Mouse (Mus musculus): Measurements from ENCODE around the gene Gsx1. TPM values are rescaled to one million over a fixed set of nuclear protein-coding genes. Genes with fewer than 3 reads are reported as not detected.

Gsx1 gene
- total RNA-seq (2021): not detected
- long read RNA-seq, experiment 1: 0 reads
- long read RNA-seq, experiment 2: 0 reads

DNA sequence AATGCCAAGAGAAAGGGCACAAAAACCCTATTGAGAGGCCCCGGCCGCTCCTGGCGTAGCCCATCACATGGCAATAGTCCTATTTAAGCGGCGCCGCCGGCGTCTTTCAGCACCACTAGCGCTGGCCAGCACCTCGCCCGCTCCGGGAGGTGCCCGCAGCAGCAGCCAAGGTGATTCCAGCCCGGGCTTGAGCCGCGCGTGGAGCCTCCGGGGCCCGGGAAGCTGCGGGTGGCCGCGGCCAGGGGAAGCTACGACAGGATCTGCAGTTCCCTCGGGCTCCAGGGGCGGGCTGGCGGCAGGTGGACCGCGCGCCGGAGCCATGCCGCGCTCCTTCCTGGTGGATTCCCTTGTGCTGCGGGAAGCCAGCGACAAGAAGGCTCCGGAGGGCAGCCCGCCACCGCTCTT is at the start of gene Gsx1:
Gsx1 (plus strand) TSS at position 126 of the 405 bp plus-strand sequence.
- peak; percentile 20 for DNase-seq

- DNase-seq: no peak
Measured at GRCm38 (mm10) chr5:147147340-147147739, 41.2 kb upstream of the Gsx1 start.

DNA sequence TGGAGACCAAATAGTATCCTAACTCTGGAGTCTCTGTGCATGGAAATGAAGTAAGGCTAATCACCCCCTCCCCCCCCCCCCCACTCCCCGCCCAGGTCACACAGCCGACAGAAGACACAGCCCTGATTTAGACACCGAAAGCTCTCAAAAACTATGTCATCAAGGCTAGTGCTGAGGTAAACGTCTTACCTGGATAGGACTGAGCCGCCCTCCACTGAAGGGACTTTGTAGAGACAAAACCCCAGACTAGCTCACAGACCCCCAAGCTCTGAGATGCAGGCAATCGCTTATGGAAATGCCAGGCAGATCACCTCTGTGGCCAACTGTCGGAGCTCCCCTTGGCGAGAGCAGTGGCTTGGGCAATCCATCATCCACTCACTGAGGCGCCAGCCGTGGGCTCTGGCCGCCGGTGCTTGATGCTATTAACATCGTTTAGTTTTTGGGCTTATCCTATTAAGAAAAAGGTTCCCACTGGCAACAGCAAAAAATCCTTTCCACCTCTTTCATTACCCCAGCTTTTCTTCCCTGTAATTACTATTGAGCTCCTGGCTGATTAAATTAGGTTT is 33.6 kb upstream of the Gsx1 start:
- no peak for DNase-seq

DNA sequence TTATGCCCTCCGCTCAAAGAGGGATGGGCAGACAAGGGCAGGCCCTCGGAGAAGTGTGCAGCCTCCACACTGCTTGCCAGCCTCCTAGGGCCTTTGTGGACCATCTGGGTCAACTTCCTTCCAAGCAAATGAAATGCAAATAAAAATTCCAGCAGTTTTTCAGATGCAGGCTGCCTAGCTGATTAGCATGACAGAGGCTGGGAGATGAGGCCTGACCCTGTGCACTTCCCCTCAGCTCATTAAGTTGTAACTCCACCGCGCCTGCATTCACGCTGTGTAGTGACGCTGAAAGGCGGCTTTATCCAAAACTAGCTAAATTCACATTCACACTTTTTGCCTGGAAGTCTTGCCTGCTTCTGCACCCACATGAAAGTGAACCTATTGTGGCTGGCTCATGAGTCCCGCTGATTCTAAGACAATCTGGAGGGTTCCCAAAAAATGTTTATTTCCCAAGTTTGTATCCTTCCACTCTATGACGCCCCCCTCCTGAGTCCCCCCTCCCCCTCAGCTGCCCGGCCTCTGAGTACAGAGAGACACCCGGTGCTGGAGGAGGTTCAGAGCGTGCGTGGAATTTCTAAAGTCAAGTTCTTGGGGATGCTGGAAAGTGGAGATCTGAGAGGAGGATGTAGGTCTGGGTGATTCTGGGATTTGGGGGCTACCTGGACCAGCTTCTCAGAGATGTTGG is 32.9 kb upstream of the Gsx1 start:
- DNase-seq: no peak

- no peak for DNase-seq
Measured at GRCm38 (mm10) chr5:147156376-147156775, 32.1 kb upstream of the Gsx1 start.

GRCm38 (mm10) chr5:147157441-147157840 is 31.1 kb upstream of the Gsx1 start:
- DNase-seq: no peak

DNA sequence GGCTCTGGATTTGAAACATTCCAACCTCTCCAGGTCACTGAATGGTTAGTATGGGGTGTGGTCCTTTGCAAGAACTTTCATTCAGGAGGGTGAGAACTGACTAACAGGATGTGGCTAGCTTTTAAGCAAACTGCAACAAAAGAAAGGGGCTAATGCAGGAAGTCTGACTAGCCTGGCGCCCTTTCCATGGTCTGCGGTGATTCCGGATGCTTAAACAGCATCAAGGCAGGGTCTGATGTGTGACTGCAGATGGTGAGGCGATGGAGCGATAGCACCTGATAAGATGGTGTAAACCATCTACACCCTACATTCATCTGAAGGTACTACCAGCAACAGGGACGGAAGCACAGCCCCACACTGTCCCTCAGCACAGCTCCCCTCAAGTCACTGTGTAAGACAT is 29.2 kb upstream of the Gsx1 start:
- DNase-seq: no peak

DNA sequence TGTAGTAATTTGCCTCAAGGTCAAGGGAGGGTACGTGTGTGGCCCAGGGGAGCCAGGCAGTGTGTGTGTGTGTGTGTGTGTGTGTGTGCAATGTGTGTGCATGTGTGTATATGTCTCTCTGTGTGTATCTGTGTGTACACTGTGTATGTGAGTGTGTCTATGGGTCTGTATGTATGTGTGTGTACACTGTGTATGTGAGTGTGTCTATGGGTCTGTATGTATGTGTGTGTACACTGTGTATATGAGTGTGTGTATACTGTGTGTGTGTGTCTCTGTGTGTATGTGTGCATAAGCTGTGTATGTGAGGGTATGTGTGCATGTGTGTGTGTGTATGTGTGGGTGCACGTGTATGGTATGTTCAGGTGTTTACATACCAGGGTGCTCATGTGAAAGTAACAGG is 28.7 kb upstream of the Gsx1 start:
- DNase-seq: no peak

DNA sequence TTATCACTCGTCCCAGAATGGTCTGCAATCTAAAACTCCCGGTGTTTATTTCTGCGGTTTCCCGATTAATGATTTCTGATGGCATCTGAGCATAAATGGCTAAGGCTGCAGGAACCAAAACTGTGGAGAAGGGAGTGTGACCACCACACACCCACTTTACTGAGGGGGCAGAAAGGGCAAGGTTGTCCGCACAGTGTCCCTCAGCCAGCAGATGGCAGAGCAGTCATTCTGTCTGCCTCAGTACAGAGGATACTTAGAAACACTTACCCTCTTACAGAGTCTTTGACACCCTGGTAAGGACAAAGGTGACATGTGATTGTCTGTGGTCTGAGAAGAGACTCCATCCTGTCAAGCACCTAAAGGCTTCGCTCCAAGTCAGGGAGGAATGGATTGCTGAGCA is 23.4 kb upstream of the Gsx1 start:
- DNase-seq: no peak

GRCm38 (mm10) chr5:147170088-147170487 is 18.4 kb upstream of the Gsx1 start:
- DNase-seq: no peak

- no peak for DNase-seq
Measured at GRCm38 (mm10) chr5:147174046-147174445, 14.4 kb upstream of the Gsx1 start.

GRCm38 (mm10) chr5:147185174-147185915 is 3.2 kb upstream of the Gsx1 start:
- no peak for DNase-seq

GRCm38 (mm10) chr5:147186001-147186431 is 2.5 kb upstream of the Gsx1 start:
- DNase-seq: no peak

- no peak for DNase-seq
Measured at GRCm38 (mm10) chr5:147186781-147187551, 1.5 kb upstream of the Gsx1 start.

DNA sequence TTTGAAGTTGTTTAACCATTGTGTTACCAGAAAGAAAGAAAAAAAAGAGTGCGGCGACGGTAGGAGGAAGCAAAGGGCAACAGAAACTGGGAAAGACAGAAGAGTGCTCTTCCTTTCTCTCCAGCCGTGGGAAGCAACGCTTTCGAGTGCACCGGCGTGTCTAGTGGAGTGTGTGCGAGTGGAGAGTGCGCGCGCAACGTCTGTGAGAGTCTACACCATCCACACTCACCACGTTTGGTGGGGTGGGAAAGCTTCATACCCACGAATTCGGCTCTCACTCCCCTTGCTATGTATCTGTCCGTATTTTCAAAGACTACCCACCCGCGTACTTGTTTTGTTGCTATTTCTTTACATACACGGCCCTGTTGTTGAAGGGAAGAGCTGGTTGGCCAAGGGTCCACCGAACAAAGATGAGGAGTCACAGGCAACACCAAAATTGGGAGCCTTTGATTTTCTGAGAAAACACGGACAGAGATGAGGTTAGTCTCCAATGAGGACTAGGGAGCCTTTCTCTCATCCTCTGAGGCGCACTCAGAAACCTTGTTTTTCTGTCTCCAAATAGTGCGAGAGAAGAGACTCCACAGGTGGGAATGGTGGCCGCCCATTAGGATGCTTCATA is 835 bp upstream of the Gsx1 start:
- DNase-seq: no peak

- no peak for DNase-seq
Measured at GRCm38 (mm10) chr5:147189156-147189555, 660 bp downstream of the Gsx1 start.

- DNase-seq: no peak
Measured at GRCm38 (mm10) chr5:147189836-147190602, 1.5 kb downstream of the Gsx1 start.

DNA sequence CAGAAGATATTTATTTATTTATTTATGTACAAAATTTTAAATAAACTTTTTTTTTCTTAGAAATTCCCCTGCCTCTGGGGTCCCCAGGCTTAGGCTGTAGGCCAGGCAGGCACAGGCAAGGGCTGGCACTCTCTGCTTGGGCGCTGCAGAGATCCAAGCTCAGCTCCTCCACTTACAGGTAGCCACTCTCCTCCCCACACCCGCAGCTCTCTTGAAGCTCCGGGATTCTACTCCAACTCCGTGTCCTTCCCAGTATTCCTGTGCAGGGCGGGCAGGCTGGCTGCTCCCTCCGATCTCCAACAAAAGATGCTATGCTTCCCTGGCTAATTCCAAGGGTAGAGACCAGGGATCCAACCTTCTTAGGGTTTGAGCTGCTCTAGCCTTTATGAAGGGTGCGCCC is 2.4 kb downstream of the Gsx1 start:
- no peak for DNase-seq

GRCm38 (mm10) chr5:147191801-147192575 is 3.5 kb downstream of the Gsx1 start:
- no peak for DNase-seq

- DNase-seq: no peak
Measured at GRCm38 (mm10) chr5:147192576-147192960, 4.1 kb downstream of the Gsx1 start.

DNA sequence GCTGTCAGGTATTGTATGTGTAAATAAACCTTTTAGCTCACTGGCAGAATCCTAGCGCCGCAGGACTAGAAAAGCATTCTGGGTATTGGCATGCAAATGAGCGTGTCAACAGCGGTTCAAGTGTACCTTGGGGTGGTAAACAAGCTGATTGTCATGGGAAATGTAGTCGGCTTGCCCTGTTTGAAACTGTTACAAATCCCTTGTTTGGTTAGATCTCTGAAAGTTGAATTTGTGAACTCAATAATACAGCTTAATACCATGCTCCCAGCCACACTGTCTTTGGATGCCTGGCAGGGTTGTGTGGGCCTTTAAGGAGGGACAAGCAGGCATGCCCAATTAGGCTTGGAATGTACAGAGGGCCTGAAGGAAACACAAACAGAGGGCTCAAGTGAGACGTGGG is 16.4 kb downstream of the Gsx1 start:
- DNase-seq: no peak
